Mouse (Mus musculus): ENCODE measurements around the gene Krt16.
A peak's percentile ranks its signal among the peaks of the same experiment; 100 is the strongest.

Gene Krt16

GRCm38 (mm10) chr11:100248852-100249465 lies at the start of gene Krt16:
Krt16 (minus strand) TSS chr11:100248902.
- DNase-seq = no peak

- no peak for DNase-seq
Measured at GRCm38 (mm10) chr11:100297801-100298200, 49.1 kb upstream of the Krt16 start.

GRCm38 (mm10) chr11:100295308-100295707 lies 46.6 kb upstream of the Krt16 start:
- peak; percentile 70 to 83 for DNase-seq

GRCm38 (mm10) chr11:100292884-100293283 lies 44.2 kb upstream of the Krt16 start:
- DNase-seq = no peak

DNA sequence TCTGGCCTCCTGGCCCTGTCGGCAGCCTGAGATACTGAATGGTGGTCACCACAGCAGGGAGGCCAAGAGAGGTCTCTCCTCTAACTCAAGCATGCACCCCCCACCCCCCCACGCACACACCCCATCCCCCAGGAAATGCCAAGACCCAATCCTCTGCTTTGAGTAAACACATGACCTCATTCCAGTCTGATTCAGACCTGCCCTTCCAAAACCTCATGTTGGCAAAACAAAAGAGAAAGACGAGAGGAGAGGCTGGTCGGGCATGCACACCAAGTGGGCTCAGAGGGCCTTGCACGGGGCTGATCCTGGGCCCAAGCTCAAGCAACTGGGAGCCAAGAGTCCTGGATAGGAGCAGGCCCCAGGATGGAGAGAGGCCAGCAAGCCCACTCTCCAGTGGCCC lies 41.5 kb upstream of the Krt16 start:
- DNase-seq = no peak

GRCm38 (mm10) chr11:100288942-100289341 lies 40.2 kb upstream of the Krt16 start:
- no peak for DNase-seq

DNA sequence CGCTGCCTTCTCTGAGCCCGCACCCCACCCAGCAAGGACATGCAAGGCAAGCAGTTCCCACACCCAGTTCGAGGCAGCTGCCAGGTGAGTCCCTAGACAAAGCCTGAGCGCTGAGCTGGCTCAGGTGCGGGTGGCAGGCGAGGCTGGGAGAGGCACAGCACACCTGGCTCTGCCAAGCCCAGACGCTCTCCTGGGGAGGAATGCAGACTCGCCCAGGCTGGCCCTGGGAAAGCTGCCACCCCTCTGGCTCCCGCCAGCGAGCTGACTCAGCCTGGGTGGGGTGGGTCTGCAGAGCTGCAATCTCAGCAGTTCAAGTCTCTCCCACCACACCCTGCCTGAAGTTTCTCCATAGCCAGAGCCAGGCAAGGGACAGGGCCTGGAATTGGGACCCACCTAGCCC lies 38.3 kb upstream of the Krt16 start:
- no peak for DNase-seq

- DNase-seq = no peak
Measured at GRCm38 (mm10) chr11:100284988-100285387, 36.3 kb upstream of the Krt16 start.

GRCm38 (mm10) chr11:100282549-100282948 lies 33.8 kb upstream of the Krt16 start:
- DNase-seq = peak; percentile 68 to 74

DNA sequence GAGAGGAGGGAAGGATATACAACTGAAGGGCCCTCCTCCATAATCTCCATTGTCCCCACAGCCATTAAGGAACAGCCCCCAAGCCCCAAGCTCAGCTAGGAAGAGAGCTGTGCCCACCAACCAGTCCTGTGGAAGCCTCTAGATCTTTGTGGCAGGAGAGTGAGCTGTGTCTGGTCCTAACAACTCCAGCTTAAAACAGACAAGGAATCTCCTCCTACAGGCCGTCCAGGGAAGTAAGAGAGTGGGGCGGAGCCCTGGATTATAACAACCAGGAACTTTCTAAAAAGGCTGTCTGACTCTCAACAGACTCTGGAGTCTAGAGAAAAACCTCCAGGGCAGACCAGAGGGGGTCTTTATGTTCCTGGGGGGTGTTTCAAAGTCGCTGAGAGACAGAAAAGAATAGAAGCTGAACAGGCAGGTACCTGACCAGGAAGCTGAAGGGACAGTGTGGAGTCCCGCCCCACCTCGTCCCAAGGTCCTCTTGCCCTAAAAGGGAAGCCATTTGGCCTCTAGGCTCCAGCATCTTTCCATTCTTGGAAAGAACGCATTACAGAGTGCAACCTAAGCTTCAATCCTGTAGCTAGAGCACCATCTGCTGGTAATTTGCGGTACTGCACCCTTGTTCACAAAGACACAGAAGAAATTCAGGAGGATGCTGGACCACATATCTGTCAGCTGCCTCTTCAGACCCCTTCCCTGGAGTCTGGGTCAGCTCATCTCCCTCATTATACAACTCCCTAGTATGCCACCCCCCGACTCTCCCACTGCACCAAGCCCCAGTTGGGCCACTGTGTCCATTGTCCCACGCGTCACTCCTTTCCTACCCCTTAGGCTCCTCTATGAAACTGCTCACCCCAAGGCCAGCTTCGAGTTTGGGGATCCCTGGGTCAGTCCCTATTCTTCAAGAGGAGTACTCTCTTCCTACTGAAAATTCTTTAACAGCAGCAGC lies 33.2 kb upstream of the Krt16 start:
- peak; percentile 74 to 84 for DNase-seq

DNA sequence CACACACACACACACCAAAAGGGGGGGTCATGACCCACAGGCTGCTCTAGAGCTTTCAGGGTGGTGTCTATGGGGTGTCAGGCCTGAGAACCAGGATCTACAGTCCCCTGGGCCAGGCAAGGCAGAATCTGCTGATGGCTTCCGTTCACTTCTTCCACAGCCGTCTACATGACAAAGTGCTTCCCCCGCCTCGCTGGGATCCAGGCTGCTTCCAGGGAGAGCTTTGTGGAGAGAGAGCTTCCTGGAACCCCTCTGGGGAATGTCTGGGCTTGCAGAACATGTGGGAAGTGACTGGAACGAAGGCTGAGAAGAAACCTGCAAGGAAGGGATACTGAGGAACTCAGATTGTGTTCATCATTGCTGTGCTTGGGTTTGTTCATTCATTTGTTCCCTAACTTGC lies 30.1 kb upstream of the Krt16 start:
- no peak for DNase-seq

- DNase-seq = no peak
Measured at GRCm38 (mm10) chr11:100277726-100278480, 29.2 kb upstream of the Krt16 start.

GRCm38 (mm10) chr11:100275466-100275865 lies 26.8 kb upstream of the Krt16 start:
- no peak for DNase-seq

- DNase-seq = no peak
Measured at GRCm38 (mm10) chr11:100274719-100275118, 26.0 kb upstream of the Krt16 start.

GRCm38 (mm10) chr11:100271878-100272277 lies 23.2 kb upstream of the Krt16 start:
- no peak for DNase-seq

- no peak for DNase-seq
Measured at GRCm38 (mm10) chr11:100269821-100270332, 21.2 kb upstream of the Krt16 start, which contains the start of gene Krt42. Krt42 (minus strand) TSS chr11:100269871.

DNA sequence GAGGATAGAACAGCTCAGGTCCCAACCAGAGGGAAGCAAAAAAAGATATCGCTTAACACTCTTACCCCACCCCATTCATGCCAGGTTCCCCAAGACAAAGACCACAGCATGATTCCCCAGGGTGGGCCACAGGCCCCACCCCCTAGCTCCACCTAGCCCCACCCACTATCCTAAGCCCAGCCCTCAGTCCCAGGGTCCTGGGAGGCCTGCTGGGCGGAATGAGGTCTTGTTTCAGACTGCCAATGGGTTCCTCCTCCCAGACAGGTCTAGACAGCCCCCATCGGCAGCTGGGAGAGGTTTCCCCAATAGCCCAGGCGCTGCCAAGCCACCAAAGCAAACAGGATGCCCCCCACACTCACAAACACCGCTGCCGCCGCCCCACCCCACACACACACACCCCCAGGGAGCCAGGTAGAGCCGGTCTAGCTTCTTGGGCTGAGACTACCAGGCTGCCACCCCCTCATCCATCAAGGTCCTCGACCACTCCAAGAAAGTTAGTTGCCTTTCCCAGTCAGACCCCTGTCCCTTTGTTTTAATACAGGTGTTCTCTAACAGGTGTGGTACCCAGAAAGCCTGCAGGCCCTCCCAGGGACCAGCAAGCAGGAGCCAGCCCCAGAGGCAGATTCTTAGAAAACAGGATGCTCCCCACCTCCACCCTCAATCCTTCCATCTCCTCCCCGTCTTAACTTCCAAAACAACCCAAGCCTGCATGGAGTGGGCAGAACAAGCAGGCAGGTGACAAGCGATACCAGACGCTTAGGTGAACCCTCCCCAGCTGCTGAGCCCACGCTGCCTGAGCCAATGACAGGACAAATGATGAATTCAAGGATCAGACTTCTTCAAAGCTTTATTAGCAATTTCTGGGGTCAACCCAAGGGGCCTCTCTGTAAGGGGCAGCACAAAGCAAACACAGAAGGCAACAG lies 13.6 kb upstream of the Krt16 start:
- no peak for DNase-seq

GRCm38 (mm10) chr11:100261235-100261605 lies 12.5 kb upstream of the Krt16 start:
- no peak for DNase-seq

- DNase-seq = no peak
Measured at GRCm38 (mm10) chr11:100260514-100261234, 12.0 kb upstream of the Krt16 start, which contains the start of gene Krt17. Krt17 (minus strand) TSS chr11:100261029.

DNA sequence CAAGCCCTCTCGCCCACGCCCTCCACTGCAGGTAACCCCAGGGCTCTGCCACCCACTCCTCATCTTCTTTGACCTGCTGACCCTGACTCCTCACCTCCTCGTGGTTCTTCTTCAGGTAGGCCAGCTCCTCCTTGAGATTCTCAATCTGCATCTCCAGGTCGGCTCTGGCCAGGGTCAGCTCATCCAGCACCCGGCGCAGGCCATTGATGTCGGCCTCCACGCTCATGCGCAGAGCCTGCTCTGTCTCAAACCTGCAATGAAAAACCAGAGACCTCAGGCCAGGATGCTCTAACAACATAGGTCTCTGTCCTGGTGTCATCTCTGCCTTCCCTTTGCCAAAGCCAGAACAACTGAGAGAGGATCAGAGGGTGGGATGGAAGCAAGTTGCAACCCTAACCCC lies 10.4 kb upstream of the Krt16 start:
- no peak for DNase-seq

- no peak for DNase-seq
Measured at GRCm38 (mm10) chr11:100257967-100258366, 9.3 kb upstream of the Krt16 start.
